Mouse (Mus musculus): ENCODE measurements around the gene Hpcal1. TPM values are rescaled to one million over a fixed set of nuclear protein-coding genes. Genes with fewer than 3 reads are reported as not detected.

Gene Hpcal1
- total RNA-seq (2021) = 10 to 100 TPM; 80.0 to 93.6 TPM
- long read RNA-seq, experiment 1, transcript Hpcal1-201 (4 exons, 1,526 nt) = major isoform, 75 of 101 reads
- long read RNA-seq, experiment 1, partial matches to known transcripts = 4 of 101 reads
- long read RNA-seq, experiment 1, other reads (novel, unspliced or antisense) = 18 of 101 reads
- long read RNA-seq, experiment 2, transcript Hpcal1-201 (4 exons, 1,526 nt) = major isoform, 48 of 72 reads
- long read RNA-seq, experiment 2, partial matches to known transcripts = 2 of 72 reads
- long read RNA-seq, experiment 2, other reads (novel, unspliced or antisense) = 18 of 72 reads

DNA sequence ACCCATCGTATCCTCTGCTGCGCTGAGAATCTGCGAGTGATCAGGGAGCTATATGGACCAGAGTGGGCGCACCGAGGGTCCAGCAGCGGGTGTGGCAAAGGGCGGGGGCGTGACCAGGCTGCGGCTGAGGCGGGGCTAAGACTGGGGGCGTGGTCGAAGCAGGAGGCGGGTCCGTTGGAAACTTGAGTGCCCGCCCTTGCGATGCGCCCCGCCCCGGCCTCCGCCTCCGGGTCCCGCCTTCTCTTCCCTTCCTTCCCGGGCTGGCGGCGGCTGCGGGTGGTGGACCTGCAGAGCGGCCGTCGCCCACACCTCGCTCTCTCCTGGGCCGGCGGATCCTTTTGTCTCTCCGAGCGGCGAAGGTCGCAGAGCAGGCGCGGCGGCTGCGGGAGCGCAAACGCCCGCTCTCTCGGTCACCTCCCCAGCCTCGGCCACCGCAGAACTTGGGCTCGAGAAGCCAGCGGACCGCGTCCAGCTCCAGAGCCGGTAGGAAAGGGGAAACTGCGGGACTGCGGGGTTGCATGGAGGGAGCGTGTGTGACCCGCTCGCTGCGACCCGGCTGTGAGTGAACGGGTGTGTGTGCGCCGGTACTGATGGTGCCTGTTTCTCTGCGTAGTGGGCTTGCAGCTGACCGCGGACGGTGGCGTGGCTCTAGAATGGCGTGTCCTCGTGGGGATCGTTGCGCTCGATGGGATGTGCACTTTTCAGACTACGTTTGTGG is at the start of gene Hpcal1:
TSS of gene Hpcal1 (plus strand) at position 293 of the 718 bp plus-strand sequence.
- peak; percentile 89 to 91 for DNase-seq (ENCODE audit: low spot score in 2 of 2)

DNA sequence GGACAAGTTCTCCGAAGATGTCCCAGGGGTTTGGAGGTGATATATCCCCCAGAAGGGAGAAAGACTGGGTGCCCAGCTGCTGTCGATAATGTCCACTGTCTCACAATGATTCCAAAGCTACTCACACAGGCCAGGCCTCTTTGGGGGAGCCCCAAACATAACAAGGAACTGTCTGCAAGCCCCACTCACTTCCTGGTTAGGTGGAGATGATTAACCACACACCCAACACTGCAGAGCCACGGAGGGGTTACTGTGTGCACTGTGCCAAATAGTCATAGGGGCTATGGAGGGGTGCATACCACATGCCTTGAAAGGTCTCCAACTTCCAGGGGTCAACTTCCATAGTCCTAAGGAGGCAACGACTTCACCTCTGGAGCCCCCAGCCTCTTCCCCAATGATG is 49.4 kb upstream of the Hpcal1 start:
- no peak for DNase-seq (ENCODE audit: low spot score in 2 of 2)

DNA sequence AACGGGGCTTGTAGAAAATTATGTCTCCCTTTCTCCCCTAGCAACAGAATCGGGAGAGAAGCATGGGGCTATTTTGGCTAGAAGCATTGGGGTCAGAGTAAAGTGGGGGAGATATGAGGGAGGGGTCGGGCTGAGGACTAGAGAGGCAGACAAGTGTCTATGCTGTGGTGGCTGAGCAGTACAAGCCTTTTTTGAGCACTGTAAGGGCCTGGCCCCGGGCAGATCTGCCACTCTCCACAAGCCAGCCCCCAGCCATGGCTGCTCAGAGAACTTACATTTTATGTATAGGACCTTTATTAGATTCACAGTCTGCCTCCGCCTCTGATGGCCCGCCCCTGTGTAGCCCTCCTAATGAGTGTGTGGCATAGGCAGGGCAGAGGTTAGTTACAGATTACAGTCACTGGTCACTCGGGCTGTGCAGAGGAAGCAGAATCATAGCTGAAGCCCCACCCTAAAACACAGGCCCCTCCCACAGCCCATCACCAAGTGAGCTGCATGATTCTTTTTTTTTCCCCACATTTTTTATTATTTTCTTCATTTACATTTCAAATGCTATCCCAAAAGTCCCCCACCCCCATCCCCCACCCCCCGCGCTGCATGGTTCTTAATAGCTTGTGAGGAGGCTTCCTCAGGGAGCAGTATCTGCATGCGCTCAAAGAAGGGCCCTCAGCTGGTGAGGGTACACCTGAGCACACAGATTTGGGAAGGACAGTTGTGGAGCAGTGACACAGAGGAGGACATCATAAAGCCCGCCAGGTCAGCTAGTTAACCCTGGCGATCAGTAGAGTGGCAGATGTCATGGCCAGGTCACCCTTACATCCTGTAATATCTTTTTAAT is 46.1 kb upstream of the Hpcal1 start:
- no peak for DNase-seq (ENCODE audit: low spot score in 2 of 2)

DNA sequence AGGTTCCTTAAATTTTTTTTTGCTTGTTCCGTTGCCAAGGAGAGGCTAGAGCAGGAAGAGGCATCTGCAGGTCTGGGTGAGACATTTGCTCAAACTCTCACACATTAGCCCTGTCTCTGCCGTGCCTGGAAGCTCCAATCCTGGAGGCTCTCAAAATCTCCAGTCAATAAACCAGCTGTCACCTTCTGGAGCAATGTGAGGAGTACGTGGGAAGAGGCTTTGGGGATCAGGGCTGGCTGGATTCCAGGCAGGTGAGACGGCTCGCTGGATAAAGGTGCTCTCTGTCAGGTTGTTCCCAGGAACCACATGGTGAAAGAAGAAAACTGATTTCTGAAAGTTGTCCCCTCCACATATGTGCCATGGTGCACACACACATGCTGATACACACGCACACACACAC is 44.2 kb upstream of the Hpcal1 start:
- no peak for DNase-seq (ENCODE audit: low spot score in 2 of 2)

DNA sequence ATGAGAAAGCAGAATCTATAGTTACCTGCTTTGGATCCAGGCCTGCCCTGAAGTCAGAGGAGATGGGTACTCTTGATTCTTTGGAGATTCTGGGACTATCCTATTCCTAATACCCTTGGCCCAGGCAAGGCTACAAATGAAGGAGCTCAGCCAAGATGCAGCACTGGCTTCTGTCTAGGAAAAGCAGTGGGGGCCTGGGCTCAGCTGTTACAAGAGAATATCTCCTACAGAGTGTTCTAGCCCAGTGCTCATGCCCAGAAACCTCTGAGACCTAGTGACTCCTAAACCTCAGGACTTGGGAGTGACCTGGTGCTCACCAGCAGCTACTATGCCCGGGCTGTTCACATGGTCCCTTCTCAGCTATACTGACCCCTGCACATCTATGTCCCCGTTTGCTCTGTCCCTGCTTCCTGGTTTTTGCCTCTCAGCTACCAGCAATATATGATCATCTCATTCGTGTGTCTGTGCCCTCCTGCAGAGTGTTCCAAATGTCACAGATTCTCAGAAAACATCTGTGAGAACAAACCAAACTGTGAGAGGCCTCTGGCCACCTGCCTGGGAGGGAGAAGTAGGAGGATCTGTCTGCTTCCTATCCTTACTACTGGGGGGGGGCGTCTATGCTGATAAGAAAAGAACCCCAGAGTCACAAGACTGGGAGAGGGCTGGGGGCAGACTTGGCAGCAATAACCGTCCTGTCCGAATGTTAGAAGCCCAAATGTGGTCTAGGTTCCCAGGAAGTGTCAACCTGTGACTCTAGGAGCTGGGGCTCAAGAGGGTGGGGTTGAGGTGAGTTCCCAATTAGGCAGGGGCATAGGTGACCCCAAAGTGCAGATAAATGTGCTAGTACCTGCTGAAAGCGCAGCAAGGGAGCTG is 39.2 kb upstream of the Hpcal1 start:
- DNase-seq (ENCODE audit: low spot score in 2 of 2) = no peak

DNA sequence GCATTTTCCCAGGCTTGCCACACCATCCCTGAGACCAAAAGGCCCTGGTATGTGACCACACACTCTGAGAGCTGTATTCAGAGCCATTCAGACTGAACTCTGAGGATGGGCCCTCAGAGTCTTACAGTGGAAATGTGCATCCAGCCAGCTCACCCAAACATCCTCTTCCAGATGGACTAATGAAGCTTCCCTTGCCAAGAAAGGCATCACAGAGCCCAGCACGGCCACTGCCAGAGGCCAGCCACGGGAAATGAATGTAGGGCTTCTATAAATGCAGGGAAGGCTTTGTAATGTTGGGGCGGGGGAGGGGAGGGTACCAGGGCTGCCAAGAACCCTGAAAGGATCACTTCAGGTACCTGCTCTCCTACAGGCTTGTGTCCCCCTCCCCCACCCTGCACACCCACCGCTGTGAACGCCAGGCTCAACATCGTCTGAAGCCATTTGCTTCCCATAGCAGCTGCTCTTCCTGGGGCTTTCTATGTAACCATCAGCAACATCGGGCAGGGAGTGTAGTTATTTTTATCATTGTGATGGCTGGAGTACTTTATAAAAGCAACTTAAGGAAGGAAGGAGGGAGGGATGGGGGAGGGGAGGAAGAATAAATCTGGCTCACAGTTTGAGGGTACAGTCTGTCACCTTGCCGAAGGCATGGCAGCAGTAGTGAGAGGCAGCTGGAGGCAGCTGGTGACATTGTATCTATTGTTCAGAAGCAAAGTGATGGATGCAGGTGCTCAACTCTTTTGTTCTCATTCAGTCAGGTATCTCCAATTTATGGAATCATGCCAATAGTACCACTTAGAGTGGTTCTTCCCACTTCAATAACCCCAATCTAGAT is 38.2 kb upstream of the Hpcal1 start:
- DNase-seq (ENCODE audit: low spot score in 2 of 2) = no peak

DNA sequence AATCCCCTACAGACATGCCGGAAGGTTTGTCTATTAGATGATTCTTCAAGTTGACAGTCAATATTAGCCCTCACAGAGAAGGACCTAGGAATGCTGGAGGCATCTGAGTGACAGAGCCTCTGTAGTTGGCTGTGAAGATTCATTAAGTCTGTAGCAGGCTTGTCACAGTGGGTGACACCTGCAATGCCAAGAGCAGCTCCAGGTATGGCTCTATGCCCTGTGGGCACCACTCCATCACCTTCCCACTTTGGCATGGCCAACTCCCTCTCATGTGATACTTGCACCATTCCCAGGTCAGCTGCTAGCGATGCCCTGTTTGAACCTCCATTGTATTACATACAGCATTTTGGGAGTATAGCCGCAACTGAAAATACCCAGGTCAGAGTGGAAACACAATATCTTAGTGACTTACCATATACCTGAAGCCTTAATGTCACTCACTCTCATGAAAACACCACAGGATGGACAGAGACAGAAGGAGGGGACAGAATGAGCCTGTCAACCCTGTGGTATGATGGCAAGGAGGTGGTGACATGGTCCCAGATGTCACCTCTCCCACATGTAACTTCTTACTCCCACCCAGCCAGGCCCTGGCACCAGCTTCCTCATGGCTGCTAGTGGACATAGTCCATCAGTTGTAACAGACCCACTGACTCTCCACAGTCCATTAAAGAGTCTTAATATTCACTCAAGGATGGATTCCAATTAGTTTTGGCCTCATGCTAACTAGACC is 37.4 kb upstream of the Hpcal1 start:
- DNase-seq (ENCODE audit: low spot score in 2 of 2) = no peak

DNA sequence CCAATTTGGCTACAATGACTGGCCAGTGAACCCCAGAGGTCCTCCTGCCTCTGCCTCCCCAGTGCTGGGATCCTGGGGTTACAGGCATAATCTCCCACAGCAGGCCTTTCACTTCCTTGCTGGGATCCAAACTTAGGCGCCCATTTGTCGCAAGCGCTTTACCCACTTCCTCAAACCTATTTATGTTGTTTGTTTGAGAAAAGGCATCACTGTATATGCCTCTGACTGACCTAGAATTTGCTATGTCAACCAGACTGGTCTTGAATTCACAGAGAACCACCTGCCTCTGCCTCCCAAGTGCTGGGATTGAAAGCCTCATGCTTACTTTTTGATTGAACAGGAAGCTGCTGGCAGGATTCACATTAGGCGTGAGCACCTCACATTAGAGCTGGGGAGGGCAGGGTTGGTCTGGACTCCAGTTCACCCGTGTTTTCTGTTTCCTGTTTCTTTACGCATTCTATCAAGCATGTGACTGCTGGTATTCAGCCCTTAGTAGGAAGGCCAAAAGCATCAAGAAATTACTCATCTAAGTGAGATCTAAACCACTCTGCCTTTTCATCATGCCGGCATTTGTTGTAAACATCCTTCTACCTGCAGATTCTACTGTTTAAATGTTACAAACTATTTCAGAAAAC is 33.0 kb upstream of the Hpcal1 start:
- no peak for DNase-seq (ENCODE audit: low spot score in 2 of 2)

DNA sequence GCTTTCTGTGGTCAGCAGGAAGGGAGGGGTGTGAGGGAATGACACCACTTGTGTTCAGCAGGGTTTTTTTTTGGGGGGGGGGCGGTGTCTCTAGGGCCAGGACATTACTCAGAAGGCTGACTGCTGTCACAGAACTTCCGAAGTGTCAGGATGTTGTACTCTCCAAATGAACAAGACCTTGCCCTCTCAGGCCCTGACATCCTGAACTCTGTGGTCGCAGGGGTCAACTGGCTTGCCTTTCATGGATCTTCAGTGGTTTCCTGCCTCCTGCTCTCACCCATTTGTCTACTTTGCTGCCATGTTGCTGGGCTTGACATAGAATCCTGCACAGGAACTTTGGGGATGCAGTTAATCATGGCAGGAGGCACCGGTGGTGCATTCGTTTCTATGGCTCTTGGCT is 32.1 kb upstream of the Hpcal1 start:
- no peak for DNase-seq (ENCODE audit: low spot score in 2 of 2)

DNA sequence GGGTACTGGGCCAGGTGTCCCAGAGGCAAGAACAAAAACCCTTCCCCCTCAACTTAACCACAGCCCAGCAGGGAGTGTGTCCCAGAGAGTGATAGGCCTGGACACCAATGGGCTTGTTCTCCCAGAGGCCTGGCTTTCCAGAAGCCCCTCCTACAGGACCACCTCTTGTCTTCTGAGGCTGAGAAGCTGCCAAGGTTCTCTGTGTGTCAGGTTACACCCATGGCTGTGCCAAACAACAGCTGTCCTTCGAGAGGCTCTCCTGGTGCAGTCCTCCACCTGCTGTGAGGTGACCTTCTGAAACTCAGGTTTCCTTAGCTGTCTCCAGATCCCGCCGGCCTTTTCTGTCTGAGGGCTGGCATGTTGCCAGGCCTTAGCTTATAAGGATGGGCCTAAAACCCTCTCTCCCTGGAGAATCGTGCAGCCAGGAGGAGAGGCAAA is 29.2 kb upstream of the Hpcal1 start:
- no peak for DNase-seq (ENCODE audit: low spot score in 2 of 2)

DNA sequence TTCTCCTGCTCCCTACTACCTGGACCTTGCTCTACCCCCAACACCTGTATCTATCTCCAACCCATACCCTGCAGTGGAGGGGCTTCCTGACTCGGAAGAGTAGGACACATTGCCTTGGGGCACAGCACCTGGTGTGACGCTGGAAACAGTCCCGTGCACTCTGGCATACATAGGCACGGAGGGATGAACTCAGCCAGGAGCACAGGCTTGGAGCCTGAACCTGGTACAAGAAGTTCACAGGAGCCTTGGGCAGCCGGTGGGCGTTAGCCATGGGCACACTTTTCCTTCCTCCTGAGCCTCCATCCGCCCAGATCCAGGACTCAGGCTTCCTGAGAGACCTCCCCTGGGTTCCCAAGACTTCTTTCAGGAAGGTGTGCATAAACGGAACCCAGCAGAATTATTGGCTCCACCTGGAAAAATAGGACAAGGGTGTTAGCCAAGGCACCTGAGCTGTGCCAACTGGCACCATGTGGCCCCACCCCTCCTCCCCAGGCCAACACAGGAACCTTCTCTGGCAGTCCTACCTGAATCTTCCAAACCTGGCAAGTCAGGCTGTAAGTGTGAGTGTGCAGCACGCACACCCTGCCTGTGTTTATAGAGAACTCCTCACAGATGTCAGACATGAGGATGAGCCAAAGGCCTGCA is 26.5 kb upstream of the Hpcal1 start:
- DNase-seq (ENCODE audit: low spot score in 2 of 2) = no peak

DNA sequence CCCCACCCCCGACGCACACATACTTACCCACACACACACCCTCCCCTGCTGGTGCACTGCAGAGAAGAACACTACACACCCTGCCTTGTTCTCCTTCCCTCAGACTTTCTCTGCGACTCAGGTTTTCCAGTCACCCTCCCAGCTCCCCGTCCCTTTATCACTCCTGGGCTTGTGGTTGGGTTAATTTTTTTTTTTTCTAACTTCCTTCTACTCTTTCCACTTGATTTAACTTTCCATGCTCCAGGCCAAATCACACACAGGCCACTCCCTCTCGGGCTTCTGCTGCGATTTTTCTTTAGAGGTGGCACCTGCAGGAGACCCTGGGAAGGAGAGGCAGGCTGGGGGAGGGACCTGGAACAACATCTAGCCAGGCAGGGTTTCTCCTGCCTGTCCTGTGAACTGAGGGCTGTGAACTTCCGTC is 24.7 kb upstream of the Hpcal1 start:
- no peak for DNase-seq (ENCODE audit: low spot score in 2 of 2)

DNA sequence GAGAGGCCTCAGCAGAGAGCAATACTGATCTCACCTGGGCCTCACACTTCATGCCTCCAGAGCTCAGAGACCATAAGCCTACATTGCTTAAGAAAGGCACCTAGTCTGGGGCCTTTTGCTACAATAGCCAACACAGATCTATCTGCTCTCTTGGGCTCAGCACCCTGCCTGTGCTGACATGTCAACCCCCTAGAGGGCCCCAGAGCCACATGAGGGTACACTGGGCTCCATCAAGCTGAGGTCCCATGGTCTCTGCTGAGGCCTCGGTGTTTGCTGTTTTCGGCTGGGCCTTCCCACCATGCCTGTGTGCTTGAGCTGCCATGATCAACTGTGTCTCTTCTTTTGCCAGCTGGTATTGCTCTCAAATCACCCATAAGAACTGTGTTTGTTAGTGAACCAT is 24.0 kb upstream of the Hpcal1 start:
- DNase-seq (ENCODE audit: low spot score in 2 of 2) = no peak

DNA sequence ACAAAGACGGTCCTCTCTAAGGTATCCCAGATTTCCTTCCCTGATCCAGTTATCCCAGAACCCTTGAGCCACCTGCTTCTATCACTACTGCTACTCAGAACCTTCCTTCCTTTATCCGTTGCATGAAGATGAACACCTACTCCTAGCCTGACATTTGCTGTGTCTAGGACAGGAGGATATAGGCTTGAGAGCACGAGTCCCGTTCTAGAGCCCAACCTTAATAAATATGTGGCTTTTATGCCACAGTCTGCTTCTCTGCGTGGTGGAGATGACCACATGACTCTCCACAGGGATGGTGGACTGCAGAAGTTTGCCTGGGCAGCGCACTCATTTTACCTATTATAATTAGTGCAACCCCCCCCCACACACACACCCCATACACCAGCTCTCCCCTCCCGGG is 16.9 kb upstream of the Hpcal1 start:
- DNase-seq (ENCODE audit: low spot score in 2 of 2) = no peak

DNA sequence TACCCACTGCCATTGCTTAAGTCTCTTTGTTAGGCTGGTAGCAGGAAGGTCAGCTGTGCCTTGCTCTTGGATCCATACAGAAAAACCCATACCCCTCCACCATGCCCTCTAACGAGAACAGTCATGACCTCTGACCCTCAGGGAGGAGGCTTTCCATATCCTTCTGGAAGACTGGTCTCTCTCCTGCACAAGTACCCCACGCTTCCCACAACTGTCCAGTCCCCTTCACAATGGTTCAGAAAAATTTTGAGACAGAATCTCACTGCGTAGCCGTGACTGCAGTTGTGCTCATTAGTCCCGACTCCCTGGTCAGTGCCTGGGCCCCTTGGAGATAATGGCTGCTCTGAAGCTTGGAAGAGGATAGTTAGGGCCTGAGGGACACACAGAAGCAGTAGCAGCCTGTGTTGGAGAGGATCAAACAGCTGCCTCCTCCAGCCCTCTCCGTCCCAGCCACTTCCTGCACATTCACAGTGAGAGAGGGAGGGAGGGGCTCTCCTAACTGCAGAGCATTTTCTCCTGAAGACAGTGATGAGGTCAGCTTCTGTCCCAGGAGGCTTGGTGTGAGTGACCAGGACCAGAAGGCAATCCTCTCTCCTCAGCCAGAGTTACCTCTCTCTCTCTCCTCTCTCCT is 16.4 kb upstream of the Hpcal1 start:
- DNase-seq (ENCODE audit: low spot score in 2 of 2) = no peak

DNA sequence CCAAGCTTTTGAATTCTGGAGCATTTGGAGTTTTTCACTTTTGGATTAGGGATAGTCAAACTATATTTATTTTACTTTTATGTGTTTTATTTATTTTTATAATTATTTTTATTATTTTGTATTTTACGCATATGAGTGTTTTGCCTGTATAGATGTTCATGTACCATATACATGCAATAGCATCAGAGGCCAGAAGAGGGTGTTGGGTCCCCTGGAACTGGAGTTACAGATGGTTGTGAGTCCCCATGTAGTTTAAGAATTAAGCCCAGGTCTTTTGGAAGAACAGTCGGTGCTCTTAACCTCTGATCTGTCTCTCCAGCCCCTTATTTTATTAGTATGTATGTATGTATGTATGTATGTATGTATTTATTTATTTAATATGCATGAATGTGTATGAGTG is 12.9 kb upstream of the Hpcal1 start:
- DNase-seq (ENCODE audit: low spot score in 2 of 2) = no peak

DNA sequence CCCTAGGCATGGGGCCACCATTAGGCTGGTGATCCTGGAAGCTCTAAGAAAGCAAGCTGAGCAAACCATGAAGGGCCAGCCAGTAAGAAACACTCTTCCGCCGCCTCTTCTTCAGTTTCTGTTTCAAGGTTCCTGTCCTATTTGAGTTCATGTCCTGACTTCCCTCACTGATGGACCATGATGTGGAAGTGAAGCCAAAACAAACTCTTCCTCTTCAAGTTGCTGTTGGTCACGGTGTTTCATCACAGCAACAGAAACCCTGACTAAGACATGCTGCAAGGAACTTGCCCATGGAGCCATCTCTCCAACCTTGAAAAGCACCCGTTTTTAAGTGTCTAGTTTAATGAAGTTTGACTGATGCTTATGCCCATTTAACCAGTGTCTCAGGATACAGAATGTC is 11.1 kb upstream of the Hpcal1 start:
- DNase-seq (ENCODE audit: low spot score in 2 of 2) = no peak

DNA sequence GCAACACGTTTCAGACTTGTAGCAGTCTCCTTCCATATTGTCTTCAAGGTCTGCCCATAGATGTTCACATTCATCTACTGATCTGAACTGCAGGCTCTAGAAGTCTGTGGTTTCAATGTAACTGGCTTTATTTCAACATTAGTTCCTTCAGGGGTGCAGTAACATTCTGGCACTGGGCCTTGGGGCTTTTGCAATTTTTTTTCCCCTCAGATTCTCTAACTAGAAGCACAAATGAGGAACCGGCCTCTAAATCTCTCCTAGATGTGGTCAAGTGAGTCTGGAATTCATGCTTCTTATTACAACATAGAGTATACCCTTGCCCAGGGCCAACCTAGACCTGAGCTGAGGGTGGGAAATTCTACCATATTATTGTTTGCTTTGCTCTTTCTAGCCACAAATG is 8.5 kb upstream of the Hpcal1 start:
- no peak for DNase-seq (ENCODE audit: low spot score in 2 of 2)

Data from left cerebral cortex, adult 18-20 months (tissue).